Mouse (Mus musculus): ENCODE data around the gene Agr2. TPM values are rescaled to one million over a fixed set of nuclear protein-coding genes. Genes with fewer than 3 reads are reported as not detected.

Agr2 gene
- polyA plus RNA-seq, 1 experiment = not detected

DNA sequence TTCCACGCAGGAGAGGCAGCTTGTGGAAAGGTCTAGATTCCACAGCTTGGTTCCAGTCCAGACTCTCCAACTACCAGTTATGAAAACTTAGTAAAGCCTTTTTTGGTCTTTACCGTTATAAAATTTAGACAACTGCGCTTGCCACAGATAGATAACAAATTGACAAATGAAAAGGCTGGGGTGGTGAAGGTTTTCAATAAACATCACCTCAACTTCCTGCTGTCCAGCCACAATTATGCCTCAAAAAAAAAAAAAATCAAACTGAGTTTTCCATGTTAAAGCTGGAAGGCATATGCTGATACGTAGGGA is 48.5 kb downstream of the Agr2 start:
- TF ChIP-seq CTCF (IDR thresholded peaks at IDR 0.05; ENCODE audit: borderline replicate concordance, extremely low read depth, insufficient read depth, insufficient read length) = no peak
- DNase-seq (ENCODE audit: low read depth) = no peak

GRCm38 (mm10) chr12:36041703-36042347 is 49.1 kb downstream of the Agr2 start:
- TF ChIP-seq CTCF (IDR thresholded peaks at IDR 0.05; ENCODE audit: borderline replicate concordance, extremely low read depth, insufficient read depth, insufficient read length) = peak; percentile 49
- no peak for TF ChIP-seq POLR2A (IDR thresholded peaks at IDR 0.05; ENCODE audit: borderline replicate concordance, extremely low read depth, insufficient read depth, insufficient read length, poor library complexity, severe bottlenecking)
- DNase-seq (ENCODE audit: low read depth) = peak; percentile 86

DNA sequence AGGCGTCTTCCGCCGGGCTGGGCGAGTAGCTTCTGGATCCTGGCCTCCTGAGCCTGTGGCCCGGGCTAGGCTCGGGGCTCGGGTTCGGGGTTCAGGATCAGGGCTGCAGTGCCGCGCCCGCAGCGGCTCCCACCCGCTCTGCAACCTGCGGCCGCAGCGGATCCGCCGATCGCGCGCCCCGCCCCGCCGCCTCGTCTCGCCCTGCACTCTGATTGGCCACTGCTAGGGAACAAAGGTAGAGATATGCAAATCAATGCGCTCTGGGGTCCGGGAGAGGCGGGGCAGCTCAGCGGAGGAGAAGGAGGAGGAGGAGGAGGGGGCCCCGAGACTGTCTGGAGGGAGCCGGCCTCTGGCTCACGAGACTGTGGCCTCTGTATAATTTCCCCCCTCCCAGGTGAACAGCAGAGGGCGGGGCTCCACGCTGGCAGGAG is 49.7 kb downstream of the Agr2 start, which contains the start of gene Tspan13:
TSS of gene Tspan13 (minus strand) at position 153 of the 431 bp plus-strand sequence.
- TF ChIP-seq POLR2A (IDR thresholded peaks at IDR 0.05; ENCODE audit: borderline replicate concordance, extremely low read depth, insufficient read depth, insufficient read length, poor library complexity, severe bottlenecking) (peak; percentile 99), CTCF (IDR thresholded peaks at IDR 0.05; ENCODE audit: borderline replicate concordance, extremely low read depth, insufficient read depth, insufficient read length) (no peak)
- DNase-seq (ENCODE audit: low read depth) = peak; percentile 98

DNA sequence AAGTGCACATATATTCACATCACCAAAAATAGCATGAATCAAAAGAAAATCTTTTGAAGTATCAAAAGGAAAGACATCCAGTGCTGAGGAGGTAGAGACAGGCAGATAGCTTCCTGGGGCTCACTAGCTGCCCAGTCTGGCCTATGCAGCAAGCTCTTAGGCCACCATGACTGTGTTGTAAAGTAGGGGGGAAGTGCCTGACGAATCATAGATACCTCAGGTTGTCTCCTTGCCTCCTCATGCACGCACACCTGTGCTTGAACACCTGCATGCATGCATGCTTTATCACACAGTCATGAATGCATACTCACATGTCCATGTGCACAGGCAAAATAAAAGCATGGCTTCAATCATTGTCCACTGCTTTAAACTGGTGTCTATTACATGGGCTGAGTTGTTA is 52.0 kb downstream of the Agr2 start:
- no peak for TF ChIP-seq POLR2A (IDR thresholded peaks at IDR 0.05; ENCODE audit: borderline replicate concordance, extremely low read depth, insufficient read depth, insufficient read length, poor library complexity, severe bottlenecking)
- no peak for TF ChIP-seq CTCF (IDR thresholded peaks at IDR 0.05; ENCODE audit: borderline replicate concordance, extremely low read depth, insufficient read depth, insufficient read length)
- DNase-seq (ENCODE audit: low read depth) = no peak

DNA sequence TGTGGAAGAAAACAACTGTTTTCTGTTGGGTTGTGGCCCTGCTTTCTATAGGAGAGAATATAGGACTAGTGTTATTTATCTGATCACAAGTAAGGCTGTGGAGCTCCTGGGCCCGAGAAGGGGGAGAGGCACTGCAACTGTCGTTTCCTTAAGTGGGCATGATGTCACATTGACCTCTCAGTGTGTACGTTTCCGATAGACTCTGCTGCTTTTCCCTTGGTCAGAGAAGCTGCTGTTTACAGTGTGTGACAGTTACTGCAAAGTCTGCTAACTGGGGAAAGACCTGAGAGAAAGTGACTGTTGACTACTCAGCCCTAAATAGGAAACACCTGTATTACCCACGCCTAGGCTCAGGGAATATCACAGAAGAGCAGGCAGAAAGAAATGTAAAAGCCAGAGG is 53.5 kb downstream of the Agr2 start:
- TF ChIP-seq POLR2A (IDR thresholded peaks at IDR 0.05; ENCODE audit: borderline replicate concordance, extremely low read depth, insufficient read depth, insufficient read length, poor library complexity, severe bottlenecking) (no peak), CTCF (IDR thresholded peaks at IDR 0.05; ENCODE audit: borderline replicate concordance, extremely low read depth, insufficient read depth, insufficient read length) (no peak)
- no peak for DNase-seq (ENCODE audit: low read depth)

- TF ChIP-seq CTCF (IDR thresholded peaks at IDR 0.05; ENCODE audit: borderline replicate concordance, extremely low read depth, insufficient read depth, insufficient read length) (no peak), POLR2A (IDR thresholded peaks at IDR 0.05; ENCODE audit: borderline replicate concordance, extremely low read depth, insufficient read depth, insufficient read length, poor library complexity, severe bottlenecking) (no peak)
- no peak for DNase-seq (ENCODE audit: low read depth)
Measured at GRCm38 (mm10) chr12:36047593-36047992, 54.9 kb downstream of the Agr2 start.

- no peak for DNase-seq (ENCODE audit: low read depth)
- no peak for TF ChIP-seq POLR2A (IDR thresholded peaks at IDR 0.05; ENCODE audit: borderline replicate concordance, extremely low read depth, insufficient read depth, insufficient read length, poor library complexity, severe bottlenecking)
- TF ChIP-seq CTCF (IDR thresholded peaks at IDR 0.05; ENCODE audit: borderline replicate concordance, extremely low read depth, insufficient read depth, insufficient read length) = no peak
Measured at GRCm38 (mm10) chr12:36050276-36050675, 57.6 kb downstream of the Agr2 start.

Other genes starting within 250 kb of the Agr2 start
- gene Agr3, start 67.3 kb upstream of the Agr2 start, polyA plus RNA-seq (2012; rRNA removed) = 0.09 TPM in 1 of 2 replicates, not detected in the other
- 247 and 280 TPM in 2 replicates for gene Tspan13, start 49.6 kb downstream of the Agr2 start, polyA plus RNA-seq (2012; rRNA removed)
- gene Ankmy2, start 164.2 kb downstream of the Agr2 start, polyA plus RNA-seq (2012; rRNA removed) = 29.9 and 39.5 TPM in 2 replicates
- 225 and 239 TPM in 2 replicates for gene Bzw2, start 165.2 kb downstream of the Agr2 start, polyA plus RNA-seq (2012; rRNA removed)